Mouse (Mus musculus) layer of hippocampus, adult 2 months (tissue): Measurements from ENCODE around the gene Gnb3. TPM values are rescaled to one million over a fixed set of nuclear protein-coding genes. Genes with fewer than 3 reads are reported as not detected.
A peak's percentile ranks its signal among the peaks of the same experiment; 100 is the strongest.

Source experiments
- DNase-seq, 2 experiments: peaks; one replicate each; pipeline ENCODE4 v3.0.0; 2022; ENCODE audit warnings: low spot score in 2 of 2
- H3K27ac ChIP-seq: fragments of 200-600 bp; 2 replicates; pipeline ENCODE4 v1.8.1; 2022
- H3K4me3 ChIP-seq: fragments of 200-600 bp; 2 replicates; pipeline ENCODE4 v1.8.1; 2022; ENCODE audit warnings: mild to moderate bottlenecking
- CTCF ChIP-seq: fragments of 200-600 bp; conservative IDR thresholded peaks from 2 replicates; pipeline ENCODE4 v1.8.1; 2022; ENCODE audit warnings: antibody characterized with exemption, mild to moderate bottlenecking, moderate library complexity
- long read RNA-seq, 2 experiments: library from polyadenylated mRNA; stranded (forward); transcript quantifications; one replicate each; pipeline ENCODE4 v2.0.0; 2021; ENCODE audit warnings: borderline mapping rate in 2 of 2
- total RNA-seq, 2 experiments: library from RNA; stranded (reverse); gene quantifications; 2 replicates each; pipeline ENCODE4 v1.2.3; 2021

The Gnb3 gene
- under 1 TPM in 1 of 2 experiments, not detected in 1; 0.20 TPM for total RNA-seq
- long read RNA-seq, experiment 1 = 0 reads
- long read RNA-seq, experiment 2 = 0 reads

DNA sequence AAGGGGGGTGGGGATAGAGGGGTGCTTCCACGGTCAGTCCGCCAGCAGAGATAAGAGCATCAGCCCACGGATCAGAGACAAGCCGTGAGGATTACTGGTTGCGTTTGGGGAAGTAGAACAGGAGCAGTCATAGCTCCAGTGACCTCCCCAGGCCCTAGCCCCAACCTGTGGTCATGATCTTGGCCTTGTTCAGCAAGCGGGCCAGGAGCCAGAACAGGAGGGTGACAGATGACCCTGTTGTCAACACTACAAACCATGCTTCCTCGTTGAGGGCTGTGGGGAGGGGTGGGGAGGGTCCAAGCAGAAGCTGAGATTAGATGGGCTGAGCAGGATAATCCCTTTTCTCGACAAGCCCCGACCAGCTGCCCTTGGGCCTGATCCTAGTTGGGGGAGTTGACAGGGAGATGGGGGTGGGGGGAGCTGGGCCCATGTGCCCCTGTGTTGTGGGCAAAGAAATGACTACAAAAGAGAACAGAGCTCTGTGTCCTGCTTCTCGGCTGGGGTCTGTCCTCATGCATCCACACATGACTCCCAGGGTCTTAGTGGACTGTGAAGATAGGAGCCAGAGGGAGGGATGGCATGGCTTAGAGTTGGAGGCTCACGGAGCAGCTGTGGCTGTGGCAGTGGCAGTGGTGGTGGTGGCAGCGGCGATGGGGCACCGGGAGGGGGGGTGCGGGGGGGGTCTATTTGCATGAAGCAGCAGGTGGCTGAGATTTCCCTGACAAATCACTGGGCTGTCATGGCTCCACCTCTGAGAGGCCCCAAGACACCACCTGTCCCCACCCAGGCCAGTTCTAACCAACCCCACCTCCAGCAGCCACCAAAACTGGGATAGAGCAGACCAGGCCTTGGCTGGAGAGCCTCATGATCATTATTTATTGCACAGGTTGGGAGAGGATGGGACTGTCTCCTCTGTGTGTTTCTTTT, at the start of gene Gnb3:
Gnb3 (minus strand) TSS at position 35 of the 927 bp plus-strand sequence.
- Histone ChIP-seq H3K27ac (no peak within 1 kb of the TSS), H3K4me3 (no peak within 1 kb of the TSS)
- no peak for TF ChIP-seq CTCF
- DNase-seq = no peak

DNA sequence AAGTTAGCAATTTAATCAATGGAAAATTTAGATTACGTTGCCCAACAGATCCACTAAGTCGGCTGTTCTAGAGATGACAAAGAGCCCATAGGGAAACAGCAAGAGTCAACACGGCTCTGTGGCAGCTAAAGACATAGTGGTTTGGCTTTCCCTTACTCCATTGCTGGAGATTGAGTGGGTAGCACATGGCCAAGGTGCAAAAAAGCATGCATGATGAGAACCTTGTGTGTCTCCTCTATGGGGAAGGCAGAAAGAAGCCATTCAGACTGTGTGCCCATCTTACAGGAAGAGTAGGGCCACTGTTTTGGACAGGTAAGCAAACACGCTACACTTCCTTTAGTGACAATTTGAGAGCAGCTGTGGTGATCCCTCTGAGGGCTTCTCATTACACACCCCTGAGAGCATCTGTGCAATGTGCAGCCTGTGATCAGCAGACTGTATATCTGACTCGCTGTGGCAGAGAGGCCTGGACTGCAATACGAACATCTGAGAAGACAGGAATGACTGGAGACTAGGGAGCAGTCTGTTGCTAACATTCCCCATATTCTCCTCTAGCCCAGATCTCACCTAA, 48.6 kb upstream of the Gnb3 start:
- no peak overlapping the region for H3K4me3 ChIP-seq

DNA sequence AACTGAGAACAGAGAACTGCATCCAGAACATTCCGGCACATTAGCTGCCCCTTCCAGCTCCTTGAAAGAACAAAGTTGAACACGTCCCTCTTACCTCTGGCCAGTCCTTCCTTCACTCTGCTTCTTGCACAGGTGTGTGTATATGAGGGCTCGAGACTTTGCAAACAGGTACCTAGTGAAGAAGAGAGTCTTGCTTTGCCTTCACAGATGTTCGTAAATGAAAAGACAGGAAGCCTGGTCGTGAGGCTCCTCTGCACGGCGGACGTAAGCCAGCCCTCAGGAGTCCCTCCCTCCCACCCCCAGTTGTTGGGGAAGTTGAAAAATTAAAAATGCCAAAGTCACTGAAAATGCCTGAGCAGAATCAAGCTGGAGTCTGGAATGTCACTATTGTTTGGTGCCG, 47.9 kb upstream of the Gnb3 start, which contains the start of gene Cd4:
Cd4 (minus strand) TSS at position 236 of the 400 bp plus-strand sequence.
- TF ChIP-seq CTCF = no peak
- Histone ChIP-seq H3K27ac (no peak within 1 kb of the TSS), H3K4me3 (no peak within 1 kb of the TSS)
- no peak for DNase-seq

More for the DNA sequence above, 48.6 kb upstream of the Gnb3 start:
- TF ChIP-seq CTCF = no peak
- no peak for DNase-seq
- no peak overlapping the region for H3K27ac ChIP-seq

DNA sequence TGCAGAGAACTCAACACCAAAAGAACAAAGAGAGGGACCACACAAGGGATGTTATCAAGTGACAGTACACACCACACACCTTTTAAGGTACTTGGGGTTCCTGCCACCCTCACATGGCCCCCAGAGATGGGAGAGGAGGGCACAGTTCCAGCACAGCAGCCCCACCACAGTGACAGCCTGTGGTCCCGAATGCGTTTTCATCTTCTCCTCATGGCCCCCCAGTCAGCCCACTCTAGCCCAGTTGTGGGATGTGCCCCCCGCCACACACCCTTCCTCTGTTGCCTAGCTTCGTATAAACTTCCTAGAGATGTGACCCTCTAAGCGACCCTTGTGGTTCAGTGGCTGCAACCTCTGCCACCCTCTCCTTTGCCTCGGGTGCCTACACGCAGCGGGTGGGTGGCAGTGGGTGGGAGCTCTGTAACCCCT, 45.9 kb upstream of the Gnb3 start:
- DNase-seq = no peak
- TF ChIP-seq CTCF = no peak
- Histone ChIP-seq H3K4me3 (no peak overlapping the region), H3K27ac (no peak overlapping the region)

DNA sequence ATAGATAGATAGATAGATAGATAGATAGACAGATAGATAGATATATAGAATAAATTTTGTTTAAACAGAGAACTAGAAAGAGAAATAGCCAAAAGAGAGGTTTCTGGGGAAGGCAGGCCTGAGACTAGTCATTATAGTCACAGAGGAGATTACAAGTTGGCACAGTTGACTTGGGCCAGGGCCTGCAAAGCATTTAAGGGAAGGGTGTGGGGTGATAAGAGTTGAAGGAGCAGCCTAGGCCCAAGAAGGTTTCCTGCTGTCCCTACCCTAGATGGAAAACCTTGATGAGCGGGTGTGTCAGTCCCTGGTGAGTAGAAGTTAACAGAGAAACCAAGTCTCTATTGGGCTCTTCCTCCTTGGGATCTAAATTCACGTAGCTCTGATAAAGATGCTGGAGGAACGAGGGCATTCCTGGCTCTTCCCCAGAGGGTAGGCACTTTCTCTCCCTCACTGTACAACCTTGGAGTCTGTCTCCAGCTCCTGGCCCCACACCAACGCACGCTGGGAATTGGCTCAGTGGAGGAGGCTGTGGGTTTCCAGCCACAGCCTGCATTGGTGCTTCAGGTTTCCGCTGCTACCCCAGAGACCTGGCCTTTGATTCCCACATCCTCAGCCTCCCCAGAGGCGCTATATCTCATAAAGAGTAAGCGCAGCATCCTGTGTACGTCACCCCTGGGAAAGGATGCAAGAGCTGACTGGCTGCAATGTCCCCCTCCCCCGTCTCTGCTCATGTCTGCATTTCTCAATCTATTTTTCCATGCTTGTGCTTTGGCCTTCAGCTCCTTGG, 44.8 kb upstream of the Gnb3 start:
- H3K27ac ChIP-seq = no peak overlapping the region
- H3K4me3 ChIP-seq = no peak overlapping the region
- no peak for DNase-seq
- TF ChIP-seq CTCF = no peak

DNA sequence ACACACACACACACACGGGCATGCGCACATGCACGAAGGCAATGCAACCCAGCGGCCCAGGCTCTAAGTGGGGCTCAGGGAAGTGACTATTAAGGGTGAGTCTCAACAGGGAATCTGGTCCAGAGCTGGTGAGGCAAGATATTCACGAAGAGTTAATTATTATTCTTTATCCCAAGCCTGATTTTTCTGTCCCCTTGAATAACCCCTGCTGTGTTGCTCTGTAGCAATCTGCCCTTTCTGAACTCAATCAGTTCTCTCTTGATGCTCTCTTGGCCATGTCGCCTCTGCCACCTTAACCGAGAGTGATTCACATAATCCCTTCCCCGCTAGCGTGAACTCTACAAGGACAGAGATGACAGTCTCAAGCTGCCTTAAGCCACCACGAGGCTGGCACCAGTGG, 43.3 kb upstream of the Gnb3 start:
- no peak overlapping the region for H3K4me3 ChIP-seq
- no peak for DNase-seq
- TF ChIP-seq CTCF = no peak
- no peak overlapping the region for H3K27ac ChIP-seq

DNA sequence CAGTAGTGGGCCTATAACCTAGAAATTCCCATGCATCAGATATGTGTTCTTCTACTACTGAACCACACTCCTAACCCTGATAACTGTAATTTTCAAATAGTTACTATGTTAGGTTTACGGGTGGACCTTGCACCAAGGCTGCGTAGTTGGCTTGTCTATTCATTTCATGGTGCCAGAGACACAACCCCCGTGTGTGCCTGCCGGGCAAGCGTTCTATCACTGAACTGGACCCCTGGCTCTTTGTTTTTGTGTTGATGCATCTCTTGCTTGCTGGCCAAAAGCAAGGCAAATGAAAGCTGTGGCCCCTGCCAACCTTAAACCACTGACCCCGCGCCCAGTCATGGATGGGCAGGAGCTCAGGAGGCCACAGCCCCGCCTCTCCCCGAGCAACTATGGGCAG, 41.7 kb upstream of the Gnb3 start:
- Histone ChIP-seq H3K4me3 (no peak overlapping the region), H3K27ac (no peak overlapping the region)
- TF ChIP-seq CTCF = no peak
- DNase-seq = no peak

DNA sequence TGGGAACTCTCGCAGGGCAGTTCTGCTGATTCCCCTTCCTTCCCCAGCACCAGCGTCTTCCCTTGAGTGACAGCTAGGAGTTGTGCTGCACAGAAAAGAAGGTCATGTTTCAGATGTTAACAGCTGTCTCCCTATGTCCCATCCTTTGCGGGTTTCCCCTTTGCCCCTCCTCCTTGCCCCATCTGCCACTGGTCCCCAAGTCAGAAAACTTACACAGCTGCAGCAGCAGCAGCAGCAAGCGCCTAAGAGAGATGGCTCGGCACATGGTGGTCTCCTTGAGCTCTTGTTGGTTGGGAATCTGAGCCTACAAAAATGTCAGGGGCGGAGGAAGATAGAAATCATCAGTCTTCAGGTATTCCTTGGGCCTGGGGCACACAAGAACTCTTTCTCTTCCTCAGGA, 39.3 kb upstream of the Gnb3 start:
- TF ChIP-seq CTCF = no peak
- H3K4me3 ChIP-seq = no peak overlapping the region

DNA sequence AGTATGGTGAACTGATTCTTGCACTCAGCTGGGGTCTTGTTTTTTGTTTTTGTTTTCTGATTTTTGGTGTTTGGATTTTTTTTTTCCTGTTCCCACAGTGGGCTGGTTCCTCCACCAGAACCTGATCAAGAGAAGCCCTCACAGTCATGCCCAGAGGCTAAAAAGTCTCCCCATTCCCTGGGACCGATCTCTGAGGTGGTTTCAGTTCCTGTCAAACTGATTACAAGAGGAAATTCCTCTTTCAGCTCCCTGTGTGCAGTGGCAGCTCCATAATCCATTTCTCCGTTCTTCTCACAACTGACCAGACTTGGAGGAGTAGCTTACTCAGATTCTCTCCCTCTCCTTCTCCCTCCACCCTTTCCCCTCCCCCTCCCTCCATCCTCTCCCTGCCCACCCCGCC, 34.3 kb upstream of the Gnb3 start:
- TF ChIP-seq CTCF = no peak
- no peak for DNase-seq
- Histone ChIP-seq H3K27ac (no peak overlapping the region), H3K4me3 (no peak overlapping the region)

More for the DNA sequence above, 39.3 kb upstream of the Gnb3 start:
- DNase-seq = no peak
- no peak overlapping the region for H3K27ac ChIP-seq

DNA sequence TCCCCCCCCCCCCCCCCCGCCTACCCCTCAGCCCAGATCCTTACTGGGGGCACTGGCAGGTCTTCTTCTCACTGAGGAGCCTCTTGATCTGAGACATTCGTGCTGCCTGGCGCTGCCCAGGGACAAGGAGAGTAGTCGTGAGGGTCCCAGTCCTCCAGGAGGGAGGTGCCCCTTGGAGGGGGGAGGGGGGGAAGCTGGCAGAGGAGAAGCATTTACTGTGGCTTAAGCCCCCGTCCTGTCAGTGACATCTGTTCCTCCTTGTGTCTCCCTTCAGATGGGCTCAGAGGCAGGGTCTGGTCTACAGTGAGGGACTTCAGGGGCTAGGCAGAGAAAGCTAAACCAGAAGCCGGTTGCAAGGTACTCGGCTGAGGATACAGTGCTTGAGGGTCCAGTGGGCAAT, 26.5 kb upstream of the Gnb3 start:
- no peak for DNase-seq
- Histone ChIP-seq H3K4me3 (no peak overlapping the region), H3K27ac (no peak overlapping the region)
- no peak for TF ChIP-seq CTCF

DNA sequence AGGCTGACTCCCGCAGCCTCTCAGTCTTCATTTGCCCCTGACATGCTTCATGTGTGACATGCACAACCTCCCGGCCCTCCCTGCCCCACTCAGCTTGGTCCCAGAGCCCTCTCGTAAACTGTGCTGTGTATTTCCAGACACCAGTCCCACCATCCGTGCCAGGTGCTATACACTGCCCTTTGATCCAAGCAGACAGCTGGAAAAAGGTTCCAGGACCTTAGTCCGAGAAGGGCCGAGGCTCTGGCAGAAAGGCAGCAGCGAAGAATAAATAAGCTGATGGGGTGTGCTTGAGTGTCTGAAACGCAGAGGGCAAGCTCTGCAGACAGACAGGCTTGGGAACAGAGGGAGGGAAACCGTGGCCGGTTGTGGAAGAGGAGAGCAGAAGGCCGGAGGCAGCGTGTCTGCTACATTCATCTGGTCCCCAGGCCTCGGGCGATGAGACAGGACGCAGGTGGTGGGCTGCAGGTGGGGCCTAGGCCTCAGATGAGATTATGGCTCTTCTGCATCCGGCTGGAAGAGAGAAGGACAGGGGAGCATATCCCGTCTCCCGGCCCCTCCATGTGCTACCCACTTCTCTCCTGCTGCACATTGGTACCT, 25.8 kb upstream of the Gnb3 start:
- TF ChIP-seq CTCF = no peak
- Histone ChIP-seq H3K4me3 (no peak overlapping the region), H3K27ac (no peak overlapping the region)

DNA sequence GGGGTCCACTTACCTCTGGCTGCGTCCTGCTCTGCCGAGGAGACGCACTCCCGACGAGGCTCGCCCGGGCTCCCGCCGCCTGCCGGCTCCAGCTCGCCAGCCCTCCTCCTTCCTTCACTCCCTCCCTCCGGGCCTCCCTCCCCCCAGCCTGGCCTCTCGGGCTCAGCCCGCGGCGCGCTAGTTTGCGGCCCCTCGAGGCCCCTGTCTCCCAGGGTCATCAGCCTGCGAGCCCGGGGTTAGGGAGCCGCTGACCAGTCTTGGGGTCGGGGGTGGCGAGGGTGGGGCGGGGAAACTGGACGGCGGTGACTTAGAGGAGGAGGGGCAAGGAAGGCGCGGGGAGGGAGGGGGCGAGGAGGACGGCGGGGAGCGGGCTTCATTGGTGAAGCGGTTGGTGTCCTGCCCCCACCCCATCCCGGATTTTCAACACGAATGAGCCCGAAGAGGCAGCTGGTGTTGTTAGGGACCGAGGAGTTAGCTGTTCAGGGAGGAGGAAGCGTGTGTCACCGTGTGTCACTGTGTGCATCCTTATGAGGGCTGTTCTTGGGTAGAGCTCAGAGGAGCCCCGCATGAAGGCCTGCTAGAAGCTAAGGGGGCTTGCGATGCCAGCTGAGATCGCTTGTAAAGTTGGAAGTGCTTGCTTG, 23.7 kb upstream of the Gnb3 start, which contains the start of gene Gpr162:
Gpr162 (minus strand) TSS at position 326 of the 641 bp plus-strand sequence.
- peak; percentile 57 for TF ChIP-seq CTCF
- H3K27ac ChIP-seq = peak within 1 kb of the TSS; percentile 99
- DNase-seq = peak; percentile 72 to 77
- H3K4me3 ChIP-seq = peak within 1 kb of the TSS; percentile 82

More for the DNA sequence above, 25.8 kb upstream of the Gnb3 start:
- DNase-seq = no peak
